Mouse (Mus musculus): ENCODE data around the gene Prkcq. TPM values are rescaled to one million over a fixed set of nuclear protein-coding genes. Genes with fewer than 3 reads are reported as not detected.

Gene Prkcq
- polyA plus RNA-seq, 1 experiment from 2014 or later = 5.6 TPM

GRCm38 (mm10) chr2:11290931-11291330, 119.0 kb downstream of the Prkcq start:
- 82% methylated on average over 6 of the region's 6 CpGs for WGBS
- Histone ChIP-seq H3K27me3 (ENCODE audit: insufficient read depth, low read length) (no peaks in the 10 kb centered on the region), H3K4me2 (ENCODE audit: low read length) (no peak overlapping the region), H3K9ac (ENCODE audit: low read depth, low read length) (no peak overlapping the region), H3K4me3 (replicated peaks; ENCODE audit: low read depth, low read length) (no peak overlapping the region), H3K36me3 (ENCODE audit: insufficient read depth, low read length) (no peaks in the 10 kb centered on the region), H3K27ac (no peak overlapping the region), H3K4me1 (replicated peaks; ENCODE audit: insufficient read depth, low read length) (no peaks in the 10 kb centered on the region), H3K9me3 (replicated peaks; ENCODE audit: low read length) (no peaks in the 10 kb centered on the region)
- ATAC-seq (replicated peaks; ENCODE audit: low FRiP score, low read depth) = no peak
- no peak for DNase-seq (ENCODE audit: low spot score)
- TF ChIP-seq CTCF (IDR thresholded peaks at IDR 0.05; ENCODE audit: low read depth) = no peak

- H3K9me3 ChIP-seq (replicated peaks; ENCODE audit: low read length) = no peaks in the 10 kb centered on the region
- no peaks in the 10 kb centered on the region for H3K4me1 ChIP-seq (replicated peaks; ENCODE audit: insufficient read depth, low read length)
- H3K4me3 ChIP-seq (replicated peaks; ENCODE audit: low read depth, low read length) = no peak overlapping the region
- no peak for TF ChIP-seq CTCF (IDR thresholded peaks at IDR 0.05; ENCODE audit: low read depth)
- H3K4me2 ChIP-seq (ENCODE audit: low read length) = no peak overlapping the region
- H3K27me3 ChIP-seq (ENCODE audit: insufficient read depth, low read length) = no peaks in the 10 kb centered on the region
- no peak overlapping the region for H3K27ac ChIP-seq
- ATAC-seq (replicated peaks; ENCODE audit: low FRiP score, low read depth) (no peak), DNase-seq (ENCODE audit: low spot score) (no peak)
- H3K9ac ChIP-seq (ENCODE audit: low read depth, low read length) = no peak overlapping the region
- H3K36me3 ChIP-seq (ENCODE audit: insufficient read depth, low read length) = no peaks in the 10 kb centered on the region
- WGBS = 70% methylated on average over 9 of the region's 9 CpGs
These were observed 119.9 kb downstream of the Prkcq start for GRCm38 (mm10) chr2:11291570-11292405.

GRCm38 (mm10) chr2:11293144-11293543, 121.2 kb downstream of the Prkcq start:
- WGBS = 70% methylated on average over 13 of the region's 13 CpGs
- no peak for DNase-seq (ENCODE audit: low spot score)
- H3K9ac ChIP-seq (ENCODE audit: low read depth, low read length) = no peak overlapping the region

GRCm38 (mm10) chr2:11294643-11295191, 122.8 kb downstream of the Prkcq start:
- no peaks in the 10 kb centered on the region for H3K27me3 ChIP-seq (ENCODE audit: insufficient read depth, low read length)
- no peaks in the 10 kb centered on the region for H3K9me3 ChIP-seq (replicated peaks; ENCODE audit: low read length)
- H3K9ac ChIP-seq (ENCODE audit: low read depth, low read length) = no peak overlapping the region
- no peaks in the 10 kb centered on the region for H3K36me3 ChIP-seq (ENCODE audit: insufficient read depth, low read length)
- no peak overlapping the region for H3K27ac ChIP-seq
- no peak for TF ChIP-seq CTCF (IDR thresholded peaks at IDR 0.05; ENCODE audit: low read depth)
- no peaks in the 10 kb centered on the region for H3K4me1 ChIP-seq (replicated peaks; ENCODE audit: insufficient read depth, low read length)
- WGBS = 26% methylated on average over 5 of the region's 5 CpGs
- ATAC-seq (replicated peaks; ENCODE audit: low FRiP score, low read depth) (no peak), DNase-seq (ENCODE audit: low spot score) (peak; percentile 32)
- no peak overlapping the region for H3K4me3 ChIP-seq (replicated peaks; ENCODE audit: low read depth, low read length)
- no peak overlapping the region for H3K4me2 ChIP-seq (ENCODE audit: low read length)

More at GRCm38 (mm10) chr2:11293144-11293543, 121.2 kb downstream of the Prkcq start:
- Histone ChIP-seq H3K36me3 (ENCODE audit: insufficient read depth, low read length) (no peaks in the 10 kb centered on the region), H3K27me3 (ENCODE audit: insufficient read depth, low read length) (no peaks in the 10 kb centered on the region), H3K4me1 (replicated peaks; ENCODE audit: insufficient read depth, low read length) (no peaks in the 10 kb centered on the region), H3K27ac (no peak overlapping the region), H3K4me2 (ENCODE audit: low read length) (no peak overlapping the region), H3K9me3 (replicated peaks; ENCODE audit: low read length) (no peaks in the 10 kb centered on the region), H3K4me3 (replicated peaks; ENCODE audit: low read depth, low read length) (no peak overlapping the region)
- no peak for TF ChIP-seq CTCF (IDR thresholded peaks at IDR 0.05; ENCODE audit: low read depth)
- ATAC-seq (replicated peaks; ENCODE audit: low FRiP score, low read depth) = no peak

GRCm38 (mm10) chr2:11298811-11299210, 126.9 kb downstream of the Prkcq start:
- WGBS = 83% methylated on average over 7 of the region's 7 CpGs
- no peak overlapping the region for H3K4me2 ChIP-seq (ENCODE audit: low read length)
- TF ChIP-seq CTCF (IDR thresholded peaks at IDR 0.05; ENCODE audit: low read depth) = no peak

GRCm38 (mm10) chr2:11299366-11299765, 127.5 kb downstream of the Prkcq start:
- no peak for TF ChIP-seq CTCF (IDR thresholded peaks at IDR 0.05; ENCODE audit: low read depth)
- WGBS = 22% methylated on average over 1 of the region's 1 CpGs
- Histone ChIP-seq H3K9me3 (replicated peaks; ENCODE audit: low read length) (no peaks in the 10 kb centered on the region), H3K4me3 (replicated peaks; ENCODE audit: low read depth, low read length) (no peak overlapping the region), H3K27ac (no peak overlapping the region), H3K4me1 (replicated peaks; ENCODE audit: insufficient read depth, low read length) (no peaks in the 10 kb centered on the region), H3K36me3 (ENCODE audit: insufficient read depth, low read length) (no peaks in the 10 kb centered on the region), H3K9ac (ENCODE audit: low read depth, low read length) (no peak overlapping the region), H3K4me2 (ENCODE audit: low read length) (no peak overlapping the region), H3K27me3 (ENCODE audit: insufficient read depth, low read length) (no peaks in the 10 kb centered on the region)
- no peak for ATAC-seq (replicated peaks; ENCODE audit: low FRiP score, low read depth)
- DNase-seq (ENCODE audit: low spot score) = no peak

More at GRCm38 (mm10) chr2:11298811-11299210, 126.9 kb downstream of the Prkcq start:
- Histone ChIP-seq H3K27me3 (ENCODE audit: insufficient read depth, low read length) (no peaks in the 10 kb centered on the region), H3K4me1 (replicated peaks; ENCODE audit: insufficient read depth, low read length) (no peaks in the 10 kb centered on the region), H3K9ac (ENCODE audit: low read depth, low read length) (no peak overlapping the region), H3K4me3 (replicated peaks; ENCODE audit: low read depth, low read length) (no peak overlapping the region), H3K27ac (no peak overlapping the region), H3K36me3 (ENCODE audit: insufficient read depth, low read length) (no peaks in the 10 kb centered on the region), H3K9me3 (replicated peaks; ENCODE audit: low read length) (no peaks in the 10 kb centered on the region)
- no peak for DNase-seq (ENCODE audit: low spot score)
- ATAC-seq (replicated peaks; ENCODE audit: low FRiP score, low read depth) = no peak

All from kidney, postnatal 0 days (tissue).